In the genomic region with DNA sequence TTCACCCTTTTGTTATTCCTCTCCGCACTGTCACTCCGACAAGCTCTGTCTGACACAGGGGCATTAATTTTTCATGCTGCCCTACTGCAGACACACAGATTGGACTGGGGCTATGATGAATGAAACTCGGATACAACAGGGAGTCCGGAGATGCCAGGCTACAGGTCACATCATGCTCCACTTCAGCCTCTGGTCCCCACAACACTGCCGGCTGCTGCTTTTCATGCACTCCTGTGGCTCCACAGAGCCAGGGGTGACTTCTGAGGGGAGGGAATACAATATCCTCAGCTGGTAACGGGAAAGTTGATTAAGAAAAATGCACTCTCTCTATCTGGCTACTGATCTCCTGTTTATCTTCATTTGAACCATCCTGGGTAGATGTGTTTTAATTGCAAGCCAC, we compare ENCODE assay signal across 22 mouse cellular contexts.
DNase-seq lines count a peak whose midpoint lies in the region; ATAC-seq lines count a peak whose summit lies in the region.
"Had no signal": no experiment of that assay in that cellular context is flagged by ENCODE, and none has a peak within 500 bp of the region (broad histone marks: within the 10 kb centered on the region; RNA-seq: fewer than 3 reads in every experiment).

No protein-coding gene starts in this region.

- peak; percentile 2 for DNase-seq in embryo, embryonic 11 days
- no peak for DNase-seq in embryo, embryonic 10.5 days (ENCODE audit: low spot score)
- DNase-seq in gastrocnemius, postnatal 14 days = no peak
- DNase-seq in gastrocnemius, adult 18-20 months (ENCODE audit: low spot score) = no peak
- DNase-seq in adipocyte (ENCODE audit: low spot score) = no peak
- DNase-seq: adrenal gland, postnatal 25 days; cerebellum, adult 11 months; cerebellum, adult 9-11 months; gastrocnemius, adult 2 months; kidney, adult 11 months; kidney, postnatal 36 days; layer of hippocampus, postnatal 36 days; right cerebral cortex, postnatal 14 days; thymus, adult 2 months; thymus, postnatal 4 days had no signal

- peaks cover 14% of the 10 kb centered on the region for H3K4me1 ChIP-seq in hindbrain, embryonic 12.5 days
- peaks cover 12% of the 10 kb centered on the region for H3K4me1 ChIP-seq in midbrain, embryonic 15.5 days
- H3K4me1 ChIP-seq in neural tube, embryonic 15.5 days = peaks cover 18% of the 10 kb centered on the region
- H3K4me1 ChIP-seq: kidney, embryonic 15.5 days had no signal

- no peaks in the 10 kb centered on the region for H3K9me3 ChIP-seq in hindbrain, embryonic 12.5 days (replicated peaks)
- no peaks in the 10 kb centered on the region for H3K9me3 ChIP-seq in midbrain, embryonic 15.5 days
- no peaks in the 10 kb centered on the region for H3K9me3 ChIP-seq in neural tube, embryonic 15.5 days (replicated peaks)
- H3K9me3 ChIP-seq: kidney, embryonic 15.5 days had no signal

- no peak overlapping the region for H3K4me3 ChIP-seq in hindbrain, embryonic 12.5 days
- H3K4me3 ChIP-seq in midbrain, embryonic 15.5 days = no peak overlapping the region
- H3K4me3 ChIP-seq in neural tube, embryonic 15.5 days (replicated peaks) = no peak overlapping the region
- H3K4me3 ChIP-seq: gastrocnemius, adult 2 months; kidney, embryonic 15.5 days had no signal

- ATAC-seq in hindbrain, embryonic 12.5 days (ENCODE audit: low FRiP score) = peak; percentile 69
- peak; percentile 63; the same call in 1 of the 2 replicates for ATAC-seq in midbrain, embryonic 15.5 days (replicated peaks)
- ATAC-seq in neural tube, embryonic 15.5 days (ENCODE audit: low FRiP score) = peak; percentile 73

- peak overlapping the region; percentile 83 for H3K27ac ChIP-seq in hindbrain, embryonic 12.5 days
- peak overlapping the region; percentile 39 for H3K27ac ChIP-seq in midbrain, embryonic 15.5 days
- H3K27ac ChIP-seq in neural tube, embryonic 15.5 days (replicated peaks) = peak overlapping the region; percentile 54
- H3K27ac ChIP-seq: gastrocnemius, adult 2 months; kidney, embryonic 15.5 days; macrophage; stomach, postnatal 0 days had no signal

- H3K27me3 ChIP-seq in hindbrain, embryonic 12.5 days = no peaks in the 10 kb centered on the region
- H3K27me3 ChIP-seq in midbrain, embryonic 15.5 days (replicated peaks) = no peaks in the 10 kb centered on the region
- H3K27me3 ChIP-seq in neural tube, embryonic 15.5 days (replicated peaks) = no peaks in the 10 kb centered on the region
- H3K27me3 ChIP-seq: kidney, embryonic 15.5 days had no signal

- WGBS in hindbrain, embryonic 12.5 days = 32% methylated on average over 6 of the region's 6 CpGs
- WGBS in midbrain, embryonic 15.5 days = 35% methylated on average over 6 of the region's 6 CpGs
- 41% methylated on average over 6 of the region's 6 CpGs for WGBS in neural tube, embryonic 15.5 days

- intact Hi-C loops in gastrocnemius, postnatal 14 days (cut with DNase I; ENCODE audit: low total_unique reads) = no loop called here

- peak overlapping the region; percentile 21; the same call in 1 of the 2 replicates for H3K4me2 ChIP-seq in hindbrain, embryonic 12.5 days (replicated peaks)
- H3K4me2 ChIP-seq in midbrain, embryonic 15.5 days = 0 out of 2 replicates have a peak overlapping the region, but pooled peaks have one; percentile 4
- peak overlapping the region; percentile 23; the same call in 1 of the 2 replicates for H3K4me2 ChIP-seq in neural tube, embryonic 15.5 days
- H3K4me2 ChIP-seq: heart, embryonic 11.5 days; kidney, embryonic 15.5 days had no signal

- no peak overlapping the region for H3K9ac ChIP-seq in hindbrain, embryonic 12.5 days
- no peak overlapping the region for H3K9ac ChIP-seq in midbrain, embryonic 15.5 days
- no peak overlapping the region for H3K9ac ChIP-seq in neural tube, embryonic 15.5 days (replicated peaks)
- H3K9ac ChIP-seq: kidney, embryonic 15.5 days had no signal

- H3K36me3 ChIP-seq in hindbrain, embryonic 12.5 days = no peaks in the 10 kb centered on the region
- H3K36me3 ChIP-seq in midbrain, embryonic 15.5 days (replicated peaks) = no peaks in the 10 kb centered on the region
- H3K36me3 ChIP-seq in neural tube, embryonic 15.5 days = no peaks in the 10 kb centered on the region
- H3K36me3 ChIP-seq: kidney, embryonic 15.5 days had no signal
